Comparison of ENCODE assay signal across 8 mouse cellular contexts in the genomic region with DNA sequence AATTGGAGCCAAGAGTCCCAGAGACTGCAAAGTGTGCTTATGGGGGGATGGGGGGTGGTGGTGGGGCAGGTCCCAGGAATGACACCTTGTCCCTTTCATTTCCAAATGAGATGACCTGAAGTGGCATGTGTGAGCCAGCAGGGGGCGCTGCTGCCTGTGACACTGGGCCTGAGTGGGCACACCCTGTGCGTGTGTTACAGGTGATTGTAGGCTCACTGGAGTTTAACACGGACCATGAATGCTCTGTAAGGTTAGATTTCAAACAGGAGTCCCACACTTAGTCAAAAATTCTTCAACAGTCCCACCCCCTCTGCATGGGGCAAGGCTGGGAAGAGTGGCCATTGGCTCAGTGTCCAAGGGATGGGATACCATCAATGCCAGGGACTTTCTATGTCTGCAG. TPM values are rescaled to one million over a fixed set of nuclear protein-coding genes. Genes with fewer than 3 reads are reported as not detected.
A peak's percentile ranks its signal among the peaks of the same experiment; 100 is the strongest.
DNase-seq lines count a peak whose midpoint lies in the region; ATAC-seq and TF ChIP-seq lines count a peak whose summit lies in the region.

No protein-coding gene starts in this region.

- H3K36me3 ChIP-seq in kidney, adult 2 months (ENCODE audit: control insufficient read depth, insufficient read depth, low read length) = no peaks in the 10 kb centered on the region
- H3K36me3 ChIP-seq in kidney, embryonic 15.5 days = no peaks in the 10 kb centered on the region
- peaks cover 7% of the 10 kb centered on the region for H3K36me3 ChIP-seq in E14TG2a.4 (ENCODE audit: insufficient read depth, low read length)

- DNase-seq in kidney, adult 2 months = peak; percentile 65
- peak; percentile 57 for DNase-seq in gastrocnemius, postnatal 14 days
- DNase-seq in lung, postnatal 36 days = peak; percentile 82
- peak; percentile 66 for DNase-seq in thymus, postnatal 25 days
- DNase-seq in layer of hippocampus, adult 9-11 months = no peak

- intact Hi-C loops in gastrocnemius, postnatal 14 days (cut with DNase I; ENCODE audit: low total_unique reads) = loop anchor here (2.0 kb wide), 1 partner anchor 37 kb away; no protein-coding TSS in a partner anchor

- TF ChIP-seq CTCF in kidney, adult 2 months (conservative IDR thresholded peaks at IDR 0.05; ENCODE audit: insufficient read depth, insufficient read length, low read depth, low read length) = peak; percentile 96
- TF ChIP-seq CTCF in E14TG2a.4 (conservative IDR thresholded peaks at IDR 0.05; ENCODE audit: low read length) = peak; percentile 84
- peak; percentile 96 for TF ChIP-seq CTCF in bone marrow macrophage, adult 2 months (IDR thresholded peaks at IDR 0.05; ENCODE audit: low read depth, low read length)

- peaks cover 19% of the 10 kb centered on the region for H3K4me1 ChIP-seq in kidney, adult 2 months (ENCODE audit: control insufficient read depth, insufficient read depth, low read length)
- H3K4me1 ChIP-seq in kidney, embryonic 15.5 days = peaks cover 47% of the 10 kb centered on the region
- H3K4me1 ChIP-seq in E14TG2a.4 (replicated peaks; ENCODE audit: low read depth, low read length) = peaks cover 91% of the 10 kb centered on the region
- peaks cover 23% of the 10 kb centered on the region for H3K4me1 ChIP-seq in bone marrow macrophage, adult 2 months (ENCODE audit: control insufficient read depth, insufficient read depth, low read length)

- no peak overlapping the region for H3K27ac ChIP-seq in kidney, adult 2 months (ENCODE audit: insufficient read depth, low read depth, low read length)
- H3K27ac ChIP-seq in kidney, embryonic 15.5 days = no peak overlapping the region
- H3K27ac ChIP-seq in bone marrow macrophage, adult 2 months (ENCODE audit: insufficient read depth, low read depth, low read length) = no peak overlapping the region

- no peaks in the 10 kb centered on the region for H3K27me3 ChIP-seq in kidney, adult 2 months (replicated peaks; ENCODE audit: control insufficient read depth, insufficient read depth, low read length)
- H3K27me3 ChIP-seq in kidney, embryonic 15.5 days = no peaks in the 10 kb centered on the region
- no peaks in the 10 kb centered on the region for H3K27me3 ChIP-seq in E14TG2a.4 (ENCODE audit: insufficient read depth, low read length)

- H3K4me3 ChIP-seq in kidney, adult 2 months (ENCODE audit: insufficient read depth, low read depth, low read length) = no peak overlapping the region
- no peak overlapping the region for H3K4me3 ChIP-seq in kidney, embryonic 15.5 days (replicated peaks)
- no peak overlapping the region for H3K4me3 ChIP-seq in E14TG2a.4 (replicated peaks; ENCODE audit: low read length)
- no peak overlapping the region for H3K4me3 ChIP-seq in bone marrow macrophage, adult 2 months (ENCODE audit: insufficient read depth, low read length)

- no peak for ATAC-seq in kidney, embryonic 15.5 days (replicated peaks; ENCODE audit: low FRiP score)

- H3K9me3 ChIP-seq in kidney, embryonic 15.5 days (replicated peaks) = no peaks in the 10 kb centered on the region
- H3K9me3 ChIP-seq in E14TG2a.4 (ENCODE audit: low read length) = no peaks in the 10 kb centered on the region

- no peak for TF ChIP-seq POLR2A in kidney, adult 2 months (IDR thresholded peaks at IDR 0.05; ENCODE audit: low read depth, low read length)
- no peak for TF ChIP-seq POLR2A in bone marrow macrophage, adult 2 months (IDR thresholded peaks at IDR 0.05; ENCODE audit: borderline replicate concordance, low read depth, low read length)

- no peak overlapping the region for H3K9ac ChIP-seq in kidney, embryonic 15.5 days

- no peak overlapping the region for H3K4me2 ChIP-seq in kidney, embryonic 15.5 days

- 12% methylated on average over 3 of the region's 3 CpGs for WGBS in kidney, adult 2 months
- 6% methylated on average over 3 of the region's 3 CpGs for WGBS in kidney, embryonic 15.5 days

RNA-seq across cellular contexts. Expression of a gene that starts 16.7 kb away (rescaled TPM):
- 14.9 and 17.1 TPM in 2 replicates for polyA plus RNA-seq in kidney, adult 2 months (2012; rRNA removed)
- 4.6 and 5.9 TPM in 2 replicates for polyA plus RNA-seq in kidney, embryonic 15.5 days (2015; fragmentation: Nextera tagmentation; extraction: Ambion mirVana)
- polyA plus RNA-seq in bone marrow macrophage, adult 2 months (2012; ENCODE audit: insufficient read depth, insufficient read length, missing spikeins) = 7.5 and 9.2 TPM in 2 replicates
- 10 to 100 TPM; 10.5 to 12.2 TPM for total RNA-seq in gastrocnemius, postnatal 14 days (2021)
